8 mouse cellular contexts compared by ENCODE assay signal in genomic region chr11:4593491-4593848, GRCm38 (mm10). TPM values are rescaled to one million over a fixed set of nuclear protein-coding genes. Genes with fewer than 3 reads are reported as not detected.
DNase-seq lines count a peak whose midpoint lies in the region; ATAC-seq and TF ChIP-seq lines count a peak whose summit lies in the region.

No protein-coding gene starts in this region.

- peak overlapping the region; percentile 15; the same call in 1 of the 2 replicates for H3K27ac ChIP-seq in heart, embryonic 13.5 days (replicated peaks)
- H3K27ac ChIP-seq in forebrain, embryonic 16.5 days (ENCODE audit: low read length) = no peak overlapping the region
- peak overlapping the region; percentile 57 for H3K27ac ChIP-seq in macrophage

- peaks cover 37% of the 10 kb centered on the region for H3K4me1 ChIP-seq in heart, embryonic 13.5 days
- peaks cover 34% of the 10 kb centered on the region for H3K4me1 ChIP-seq in G1E (ENCODE audit: insufficient read depth, low read depth, low read length)
- H3K4me1 ChIP-seq in forebrain, embryonic 16.5 days (replicated peaks; ENCODE audit: control insufficient read depth, insufficient read depth, low read length) = peaks cover 14% of the 10 kb centered on the region

- H3K4me3 ChIP-seq in heart, embryonic 13.5 days = peak overlapping the region; percentile 94
- H3K4me3 ChIP-seq in G1E (ENCODE audit: low read depth, low read length) (peak overlapping the region; percentile 87), macrophage (ENCODE audit: inconsistent target) (peak overlapping the region; percentile 62)
- peak overlapping the region; percentile 98 for H3K4me3 ChIP-seq in forebrain, embryonic 16.5 days (replicated peaks; ENCODE audit: low read length)

- no peaks in the 10 kb centered on the region for H3K27me3 ChIP-seq in heart, embryonic 13.5 days (replicated peaks)
- H3K27me3 ChIP-seq in G1E (ENCODE audit: insufficient read depth, low read length) = no peaks in the 10 kb centered on the region
- no peaks in the 10 kb centered on the region for H3K27me3 ChIP-seq in forebrain, embryonic 16.5 days (replicated peaks; ENCODE audit: control insufficient read depth, insufficient read depth, low read length)

- DNase-seq in heart, adult 11 months = no peak
- no peak for DNase-seq in G1E (ENCODE audit: low spot score)
- DNase-seq in frontal cortex, postnatal 36 days (ENCODE audit: low spot score in 2 of 2) = no peak
- DNase-seq in gastrocnemius, postnatal 4 days (ENCODE audit: low spot score in 2 of 2) = no peak

- H3K9me3 ChIP-seq in heart, embryonic 13.5 days = no peaks in the 10 kb centered on the region
- no peaks in the 10 kb centered on the region for H3K9me3 ChIP-seq in G1E (replicated peaks)
- H3K9me3 ChIP-seq in forebrain, embryonic 16.5 days (ENCODE audit: control insufficient read depth, low read length) = no peaks in the 10 kb centered on the region

- no peak for ATAC-seq in heart, embryonic 13.5 days (ENCODE audit: extremely low read depth, insufficient number of reproducible peaks, low FRiP score, low TSS enrichment)
- no peak for ATAC-seq in G1E (ENCODE audit: extremely low read depth, insufficient number of reproducible peaks, low FRiP score, poor library complexity, severe bottlenecking)
- ATAC-seq in forebrain, embryonic 16.5 days = no peak
- no peak for ATAC-seq in monocyte, adult 5-6 weeks (replicated peaks; ENCODE audit: insufficient number of reproducible peaks, low FRiP score, low TSS enrichment, poor library complexity, severe bottlenecking)

- peaks cover 58% of the 10 kb centered on the region for H3K79me2 ChIP-seq in macrophage (ENCODE audit: inconsistent target)

- no peak for TF ChIP-seq CTCF in G1E (IDR thresholded peaks at IDR 0.05; ENCODE audit: low read depth, low read length)

- H3K4me2 ChIP-seq in heart, embryonic 13.5 days = peak overlapping the region; percentile 83
- H3K4me2 ChIP-seq in forebrain, embryonic 16.5 days (ENCODE audit: low read length) = peak overlapping the region; percentile 56

- WGBS in heart, embryonic 13.5 days = 27% methylated on average over 5 of the region's 5 CpGs
- WGBS in forebrain, embryonic 16.5 days = 15% methylated on average over 5 of the region's 5 CpGs
- 0% methylated on average over 5 of the region's 5 CpGs for WGBS in macrophage (ENCODE audit: missing documents)

- 0 out of 2 replicates have a peak, but pooled peaks cover 2% of the 10 kb centered on the region for H3K36me3 ChIP-seq in heart, embryonic 13.5 days
- H3K36me3 ChIP-seq in G1E (replicated peaks) (peaks cover 11% of the 10 kb centered on the region), macrophage (ENCODE audit: inconsistent target) (no peaks in the 10 kb centered on the region)
- no peaks in the 10 kb centered on the region for H3K36me3 ChIP-seq in forebrain, embryonic 16.5 days (ENCODE audit: control insufficient read depth, insufficient read depth)

- peak overlapping the region; percentile 98 for H3K9ac ChIP-seq in heart, embryonic 13.5 days
- H3K9ac ChIP-seq in forebrain, embryonic 16.5 days (replicated peaks; ENCODE audit: low read depth, low read length) = peak overlapping the region; percentile 99

RNA-seq across cellular contexts. Expression of gene Mtmr3, which starts 1.2 kb away (rescaled TPM):
- polyA plus RNA-seq in heart, embryonic 13.5 days (2015; fragmentation: Nextera tagmentation; extraction: Ambion mirVana) = 19.7 and 21.1 TPM in 2 replicates
- total RNA-seq in G1E (2014; fragmentation: Nextera tagmentation) (56.1 and 68.9 TPM in 2 replicates), G1E (2017) (81.4 and 81.9 TPM in 2 replicates)
- polyA plus RNA-seq in G1E (2012) (21.7 and 26.4 TPM in 2 replicates), macrophage (2018) (29.0 to 45.2 TPM (median 31.3 TPM) in 3 replicates)
- polyA plus RNA-seq in forebrain, embryonic 16.5 days (2015; fragmentation: Nextera tagmentation; extraction: Ambion mirVana) = 42.1 and 45.3 TPM in 2 replicates
- total RNA-seq in macrophage (2018; cell fraction: chromatin; rRNA removed) = 100 to 1,000 TPM in 17 of 26 experiments, 10 to 100 TPM in 9; 26.5 to 199 (median 152) TPM
- 10 to 100 TPM; 18.8 to 60.8 (median 54.1) TPM for total RNA-seq in macrophage (2018; cell fraction: cytosol; rRNA removed)
- total RNA-seq in macrophage (2018; cell fraction: nucleus; rRNA removed) = 100 to 1,000 TPM in 14 of 26 experiments, 10 to 100 TPM in 12; 32.4 to 145 (median 108) TPM
- total RNA-seq in monocyte, adult 5-6 weeks (2017) = 89.9 to 98.0 TPM (median 96.8 TPM) in 3 replicates
- total RNA-seq in gastrocnemius, postnatal 4 days (2021) = 10 to 100 TPM; 62.9 to 68.7 TPM

RNA-seq across cellular contexts. Expression of gene Gm11032, which starts 26.4 kb away (rescaled TPM):
- not detected in 2 replicates for polyA plus RNA-seq in heart, embryonic 13.5 days (2015; fragmentation: Nextera tagmentation; extraction: Ambion mirVana)
- not detected in 2 replicates for total RNA-seq in G1E (2014; fragmentation: Nextera tagmentation)
- not detected in 2 replicates for total RNA-seq in G1E (2017)
- polyA plus RNA-seq in G1E (2012) = not detected in 2 replicates
- polyA plus RNA-seq in forebrain, embryonic 16.5 days (2015; fragmentation: Nextera tagmentation; extraction: Ambion mirVana) = not detected in 2 replicates
- not detected for total RNA-seq in macrophage (2018; cell fraction: chromatin; rRNA removed)
- not detected for total RNA-seq in macrophage (2018; cell fraction: cytosol; rRNA removed)
- not detected for total RNA-seq in macrophage (2018; cell fraction: nucleus; rRNA removed)
- polyA plus RNA-seq in macrophage (2018) = not detected in 3 replicates
- not detected in 3 replicates for total RNA-seq in monocyte, adult 5-6 weeks (2017)
- not detected for total RNA-seq in gastrocnemius, postnatal 4 days (2021)

RNA-seq across cellular contexts. Expression of gene Ascc2, which starts 44.1 kb away (rescaled TPM):
- 21.6 and 22.3 TPM in 2 replicates for polyA plus RNA-seq in heart, embryonic 13.5 days (2015; fragmentation: Nextera tagmentation; extraction: Ambion mirVana)
- 27.8 and 28.4 TPM in 2 replicates for total RNA-seq in G1E (2014; fragmentation: Nextera tagmentation)
- 22.0 and 22.8 TPM in 2 replicates for total RNA-seq in G1E (2017)
- 52.0 and 53.0 TPM in 2 replicates for polyA plus RNA-seq in G1E (2012)
- polyA plus RNA-seq in forebrain, embryonic 16.5 days (2015; fragmentation: Nextera tagmentation; extraction: Ambion mirVana) = 25.5 and 27.3 TPM in 2 replicates
- total RNA-seq in macrophage (2018; cell fraction: chromatin; rRNA removed) = 100 to 1,000 TPM in 23 of 26 experiments, 10 to 100 TPM in 3; 65.7 to 166 (median 132) TPM
- 10 to 100 TPM; 28.6 to 47.9 (median 37.2) TPM for total RNA-seq in macrophage (2018; cell fraction: cytosol; rRNA removed)
- total RNA-seq in macrophage (2018; cell fraction: nucleus; rRNA removed) = 100 to 1,000 TPM in 8 of 26 experiments, 10 to 100 TPM in 18; 61.1 to 135 (median 87.7) TPM
- polyA plus RNA-seq in macrophage (2018) = 29.1 to 42.2 TPM (median 35.1 TPM) in 3 replicates
- 7.7 to 20.2 TPM (median 10.4 TPM) in 3 replicates for total RNA-seq in monocyte, adult 5-6 weeks (2017)
- 10 to 100 TPM; 20.0 to 20.6 TPM for total RNA-seq in gastrocnemius, postnatal 4 days (2021)
